Mouse (Mus musculus): Measurements from ENCODE around the gene Rps6ka5.

The Rps6ka5 gene

DNA sequence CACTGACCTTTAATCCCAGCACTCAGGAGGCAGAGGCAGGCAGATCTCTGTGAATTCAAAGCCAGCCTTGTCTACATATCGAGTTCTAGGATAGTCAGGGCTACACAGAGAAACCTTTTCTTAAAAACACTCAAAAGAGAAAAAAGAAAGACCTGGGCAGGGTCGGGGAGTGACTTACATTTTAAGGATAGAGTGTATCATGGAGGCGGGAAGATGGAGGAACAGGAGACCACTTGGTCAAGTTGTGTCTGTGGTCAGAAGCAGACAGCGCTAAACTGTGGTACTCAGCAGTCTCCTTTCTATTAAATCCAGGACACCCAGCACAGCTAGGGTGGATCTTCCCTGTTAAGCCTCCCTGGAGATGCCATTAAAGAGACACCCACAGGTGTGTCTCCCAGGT, at the start of gene Rps6ka5:
Gene Rps6ka5, minus strand, starts transcription at position 333 of the 400 bp plus-strand sequence.
- no peak for DNase-seq (ENCODE audit: low spot score in 2 of 2)

DNA sequence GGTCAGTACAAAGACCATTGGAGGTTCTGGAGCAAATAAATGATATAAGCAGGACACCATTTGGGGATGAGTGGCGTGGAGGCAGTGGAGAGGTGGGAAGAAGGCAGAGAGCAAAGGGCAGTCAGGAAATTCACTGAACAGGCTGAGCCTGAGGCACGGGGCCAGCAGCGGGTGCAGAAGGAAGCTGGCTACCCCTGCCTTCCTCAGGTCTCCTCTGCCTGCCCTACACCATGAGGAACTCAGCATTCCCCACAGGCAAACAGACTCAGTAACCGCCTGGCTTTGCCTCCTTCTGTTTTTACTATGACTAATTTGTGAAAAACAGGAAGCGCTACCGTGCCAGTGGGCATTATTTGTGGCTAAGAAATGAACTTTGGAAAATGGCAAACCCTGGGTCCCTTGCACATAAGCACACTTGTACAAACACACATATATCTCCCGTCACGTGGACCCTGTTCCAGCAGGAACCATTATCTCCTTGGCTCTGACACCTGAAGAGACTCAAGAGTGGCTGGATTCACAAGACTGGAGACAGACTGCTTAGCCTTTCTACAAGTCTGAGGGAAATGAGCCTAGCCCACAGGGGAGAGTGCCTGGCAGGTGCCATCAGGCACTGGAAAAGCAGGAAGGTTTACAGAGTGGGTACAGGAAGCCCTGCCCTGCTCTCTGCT, 49.3 kb upstream of the Rps6ka5 start:
- DNase-seq (ENCODE audit: low spot score in 2 of 2), result peak; percentile 7 to 20

- DNase-seq (ENCODE audit: low spot score in 2 of 2), result no peak
Observed at GRCm38 (mm10) chr12:100775291-100775690, 48.5 kb upstream of the Rps6ka5 start.

DNA sequence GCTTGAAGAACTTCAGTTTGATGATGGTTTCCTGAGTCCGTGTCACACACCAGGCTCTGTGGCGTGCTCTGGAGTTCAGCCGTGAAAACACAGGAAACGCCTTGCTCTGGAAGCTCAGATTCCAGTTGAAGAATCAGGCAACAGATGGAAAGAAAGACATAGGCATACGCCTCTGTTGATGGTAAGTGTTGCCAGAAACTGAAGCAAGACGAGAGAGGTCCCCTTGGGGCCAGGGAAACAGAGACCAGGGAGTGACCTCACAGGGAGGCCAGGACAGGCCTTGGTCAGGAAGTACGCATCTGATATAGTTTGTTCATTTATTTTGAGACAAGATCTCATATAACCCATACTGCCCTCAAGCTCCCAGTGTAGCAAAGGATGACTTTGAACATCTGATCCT, 48.0 kb upstream of the Rps6ka5 start:
- peak in 1 of 2 experiments; percentile 20 for DNase-seq (ENCODE audit: low spot score in 2 of 2)

GRCm38 (mm10) chr12:100772230-100772984, 45.6 kb upstream of the Rps6ka5 start:
- peak in 1 of 2 experiments; percentile 34 for DNase-seq (ENCODE audit: low spot score in 2 of 2)

DNA sequence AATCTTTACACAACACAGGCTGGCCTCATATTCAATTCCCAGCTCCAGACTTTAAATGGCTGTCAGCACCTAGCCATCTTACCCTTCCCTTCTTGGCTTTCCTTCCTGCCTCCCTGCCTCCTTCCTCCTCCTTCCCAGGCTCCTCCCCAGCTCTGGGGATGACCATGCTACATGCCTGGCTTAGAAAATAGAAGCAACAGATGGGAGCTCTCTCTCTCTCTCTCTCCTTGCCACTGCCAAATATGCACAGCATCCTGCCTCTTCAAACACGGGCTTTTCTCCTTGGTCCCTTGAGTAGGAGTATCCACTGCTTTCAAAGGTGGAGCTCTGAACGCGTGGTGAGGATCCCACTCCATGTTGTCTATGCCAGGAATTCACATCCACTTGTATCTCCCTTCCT, 44.0 kb upstream of the Rps6ka5 start:
- no peak for DNase-seq (ENCODE audit: low spot score in 2 of 2)

DNA sequence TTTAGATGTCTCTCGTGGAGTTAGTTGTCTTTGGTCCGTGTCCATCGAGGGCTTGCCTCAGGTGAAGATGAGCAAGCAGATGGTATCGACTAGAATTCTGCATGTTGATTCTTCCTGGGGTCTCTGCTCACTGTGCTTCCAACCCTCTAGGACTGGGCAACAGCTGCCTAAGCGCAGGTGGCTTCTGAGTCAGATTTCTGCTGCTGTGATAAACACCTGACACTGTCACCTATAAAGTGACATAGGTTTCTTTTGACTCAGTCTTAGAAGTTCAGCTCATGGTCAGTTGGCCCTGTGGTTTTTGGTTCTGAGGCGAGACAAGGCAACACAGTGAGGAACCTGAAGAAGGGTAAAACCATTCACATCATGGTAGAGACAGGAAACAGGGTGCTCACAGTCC, 43.1 kb upstream of the Rps6ka5 start:
- no peak for DNase-seq (ENCODE audit: low spot score in 2 of 2)

DNA sequence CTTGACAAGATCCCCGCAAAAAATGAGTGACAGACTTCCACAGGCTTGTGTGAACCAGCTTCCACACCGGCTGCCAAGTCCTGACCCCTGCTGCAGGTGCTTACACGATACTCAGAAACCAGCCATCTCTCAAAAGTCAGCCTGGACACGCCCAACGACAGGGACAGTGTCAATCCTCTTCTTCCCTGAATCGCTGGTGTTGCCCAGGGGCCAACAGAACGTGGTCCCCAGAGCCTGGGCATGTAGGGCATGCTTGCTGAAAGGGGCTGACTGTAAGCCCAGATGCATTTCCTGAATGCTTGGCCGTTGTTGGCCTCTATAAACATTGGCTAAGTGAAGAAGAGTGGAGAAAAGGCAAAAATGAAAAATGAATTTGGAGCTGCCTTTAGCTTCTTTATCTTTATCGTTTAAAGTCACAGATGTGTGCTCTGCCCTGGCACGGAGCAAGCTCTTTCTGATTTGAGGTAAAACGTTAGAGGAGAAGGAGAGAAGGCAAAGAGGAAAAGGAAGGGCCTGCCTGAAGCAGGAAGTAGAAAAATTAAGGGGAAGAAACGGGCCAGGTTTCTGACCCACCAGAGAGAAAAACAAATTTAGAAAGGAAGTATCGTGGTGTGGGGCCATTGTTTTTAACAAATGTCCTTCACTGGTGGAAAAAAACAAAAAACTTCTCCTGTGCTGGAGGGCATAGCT, 37.7 kb upstream of the Rps6ka5 start:
- DNase-seq (ENCODE audit: low spot score in 2 of 2), result no peak

DNA sequence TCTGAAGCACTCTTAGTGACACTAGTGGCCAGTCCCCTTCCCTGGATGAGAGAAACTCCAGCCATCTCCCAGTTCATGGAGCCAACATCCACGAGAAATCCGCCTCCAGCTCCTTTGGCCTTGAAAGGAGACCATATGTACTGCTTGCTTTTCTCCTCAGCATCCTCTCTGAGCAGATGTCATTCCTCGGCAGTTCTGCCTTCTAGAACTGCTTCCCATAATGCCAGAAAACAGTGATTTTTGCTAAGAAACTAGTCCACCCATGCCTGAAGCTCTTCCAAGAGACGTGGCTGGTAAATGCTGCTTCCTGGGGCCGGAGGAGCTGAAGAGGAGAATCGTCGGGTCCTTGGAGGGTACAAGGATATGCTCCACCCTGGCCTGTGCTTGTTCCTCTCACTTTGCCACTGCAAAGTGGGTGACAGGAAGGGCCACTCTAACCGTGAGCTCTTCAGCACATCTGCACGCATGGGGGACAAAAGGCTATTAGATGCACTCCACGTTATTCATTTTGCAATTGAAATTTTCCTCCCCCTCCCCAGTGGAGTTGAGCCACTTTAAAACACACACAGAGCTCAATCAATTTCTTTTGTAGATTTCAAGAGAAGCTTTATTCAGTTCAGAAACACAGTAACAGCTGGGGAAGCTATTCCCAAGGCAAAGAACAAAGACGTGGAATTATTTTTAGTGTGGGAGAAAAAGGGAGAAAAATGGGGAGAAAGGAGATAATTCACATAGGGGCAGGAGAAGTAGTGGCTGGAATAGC, 36.1 kb upstream of the Rps6ka5 start:
- DNase-seq (ENCODE audit: low spot score in 2 of 2), result no peak

DNA sequence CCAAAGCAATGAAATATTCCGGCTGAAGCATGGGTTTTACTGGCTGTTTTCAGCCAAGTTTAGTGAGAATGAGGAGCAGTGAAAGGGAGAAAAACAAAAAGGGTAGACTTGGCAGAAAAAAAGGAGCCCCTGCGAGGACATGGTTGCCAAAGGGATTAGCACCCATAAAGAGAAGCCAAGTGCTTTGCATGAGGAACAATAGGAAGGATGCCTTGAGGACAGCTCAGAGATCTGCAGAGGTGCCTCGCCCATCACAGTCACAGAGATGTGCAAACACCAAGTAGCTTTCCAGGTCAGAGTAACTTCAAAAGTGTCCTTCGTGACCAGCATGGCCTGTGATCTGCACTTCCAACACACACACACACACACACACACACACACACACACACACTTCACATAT, 30.6 kb upstream of the Rps6ka5 start:
- DNase-seq (ENCODE audit: low spot score in 2 of 2), result no peak

DNA sequence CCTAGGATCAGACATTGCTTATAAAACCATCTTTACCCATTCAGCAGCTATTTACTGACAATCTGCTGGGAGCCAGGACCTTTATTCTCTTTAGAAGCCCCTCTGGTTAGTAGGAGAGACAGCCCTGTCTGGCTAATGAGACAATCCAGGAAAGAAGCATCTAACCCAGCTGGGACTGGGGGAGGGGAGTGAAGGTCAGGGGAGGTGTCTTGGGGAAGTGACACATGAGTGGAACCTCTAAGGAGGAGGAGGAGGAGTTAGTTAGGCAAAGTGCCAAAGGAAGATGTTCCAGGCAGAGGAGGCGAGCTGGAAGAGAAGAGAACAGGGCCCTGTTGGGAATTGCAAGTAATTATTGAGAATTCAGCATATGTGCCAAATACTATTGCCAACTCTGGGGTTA, 26.9 kb upstream of the Rps6ka5 start:
- DNase-seq (ENCODE audit: low spot score in 2 of 2), result peak in 1 of 2 experiments; percentile 7

DNA sequence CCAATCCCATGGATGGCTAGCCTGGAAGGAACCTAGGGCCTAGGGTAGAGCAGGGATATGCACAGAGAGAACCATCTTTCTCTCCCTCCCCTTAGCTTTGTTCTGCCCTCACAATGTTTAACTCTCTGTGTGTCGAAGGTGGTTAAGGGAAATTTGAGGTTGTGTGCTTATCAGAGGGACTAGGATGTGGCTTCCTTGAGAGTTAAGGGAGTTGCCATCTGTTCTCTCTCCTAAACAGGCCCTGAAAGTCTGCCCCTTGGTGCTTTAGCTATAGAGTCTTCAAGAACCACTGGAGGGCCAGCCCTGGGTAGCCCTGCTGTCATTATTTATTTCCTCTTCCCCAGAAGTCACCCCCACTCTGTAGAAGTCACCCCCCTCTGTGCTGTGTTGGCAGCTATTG, 26.2 kb upstream of the Rps6ka5 start:
- DNase-seq (ENCODE audit: low spot score in 2 of 2), result no peak

GRCm38 (mm10) chr12:100742468-100742867, 15.7 kb upstream of the Rps6ka5 start:
- DNase-seq (ENCODE audit: low spot score in 2 of 2), result no peak

GRCm38 (mm10) chr12:100740313-100740712, 13.5 kb upstream of the Rps6ka5 start:
- DNase-seq (ENCODE audit: low spot score in 2 of 2), result no peak

DNA sequence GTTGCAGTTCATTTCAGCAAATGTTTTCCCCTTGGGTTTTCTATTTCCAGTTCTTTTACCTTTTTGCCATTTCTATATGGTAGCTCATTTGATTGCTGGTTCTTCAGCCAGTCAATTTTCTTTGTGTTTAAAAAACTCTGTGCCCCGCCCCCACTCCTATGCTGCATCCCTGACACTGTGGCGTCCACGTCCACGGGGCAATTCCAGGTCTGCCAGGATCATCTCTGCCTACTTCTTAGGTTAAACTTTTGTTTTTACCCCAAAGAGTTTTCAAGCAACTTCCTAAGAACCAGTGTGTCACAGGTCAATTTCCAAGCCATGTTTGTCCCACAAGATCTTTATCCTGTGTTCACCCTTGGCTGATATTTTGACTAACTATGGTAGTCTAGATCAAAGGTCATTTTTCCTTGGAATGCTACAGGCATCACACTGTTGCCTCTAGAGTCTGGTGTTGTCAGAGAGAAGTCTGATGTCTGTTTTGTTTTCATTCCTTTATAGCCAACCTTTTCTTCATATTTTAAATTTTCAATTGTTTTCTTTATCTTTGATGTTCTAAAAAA, 12.3 kb upstream of the Rps6ka5 start:
- DNase-seq (ENCODE audit: low spot score in 2 of 2), result no peak

- no peak for DNase-seq (ENCODE audit: low spot score in 2 of 2)
Observed at GRCm38 (mm10) chr12:100738498-100738897, 11.7 kb upstream of the Rps6ka5 start.

DNA sequence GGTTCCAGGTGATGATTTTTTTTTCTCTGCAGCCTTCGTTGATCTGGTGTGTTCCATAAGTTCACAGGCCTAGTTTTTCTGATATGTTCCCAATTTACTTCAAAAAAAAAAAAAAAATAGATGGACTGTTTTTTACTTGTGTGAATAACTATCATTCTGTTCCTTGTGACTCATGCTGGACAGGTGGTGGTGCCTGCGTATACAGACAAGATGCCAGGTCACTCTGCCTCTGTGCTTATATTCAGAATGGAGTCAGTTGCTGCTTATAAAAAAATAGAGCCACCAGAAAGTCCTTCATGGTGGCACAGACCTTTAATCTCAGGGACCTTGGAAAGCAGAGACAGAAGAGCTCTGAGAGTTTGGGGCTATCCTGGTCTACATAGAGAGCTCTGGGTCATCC, 8.8 kb upstream of the Rps6ka5 start:
- DNase-seq (ENCODE audit: low spot score in 2 of 2), result no peak

GRCm38 (mm10) chr12:100735156-100735555, 8.4 kb upstream of the Rps6ka5 start:
- no peak for DNase-seq (ENCODE audit: low spot score in 2 of 2)

DNA sequence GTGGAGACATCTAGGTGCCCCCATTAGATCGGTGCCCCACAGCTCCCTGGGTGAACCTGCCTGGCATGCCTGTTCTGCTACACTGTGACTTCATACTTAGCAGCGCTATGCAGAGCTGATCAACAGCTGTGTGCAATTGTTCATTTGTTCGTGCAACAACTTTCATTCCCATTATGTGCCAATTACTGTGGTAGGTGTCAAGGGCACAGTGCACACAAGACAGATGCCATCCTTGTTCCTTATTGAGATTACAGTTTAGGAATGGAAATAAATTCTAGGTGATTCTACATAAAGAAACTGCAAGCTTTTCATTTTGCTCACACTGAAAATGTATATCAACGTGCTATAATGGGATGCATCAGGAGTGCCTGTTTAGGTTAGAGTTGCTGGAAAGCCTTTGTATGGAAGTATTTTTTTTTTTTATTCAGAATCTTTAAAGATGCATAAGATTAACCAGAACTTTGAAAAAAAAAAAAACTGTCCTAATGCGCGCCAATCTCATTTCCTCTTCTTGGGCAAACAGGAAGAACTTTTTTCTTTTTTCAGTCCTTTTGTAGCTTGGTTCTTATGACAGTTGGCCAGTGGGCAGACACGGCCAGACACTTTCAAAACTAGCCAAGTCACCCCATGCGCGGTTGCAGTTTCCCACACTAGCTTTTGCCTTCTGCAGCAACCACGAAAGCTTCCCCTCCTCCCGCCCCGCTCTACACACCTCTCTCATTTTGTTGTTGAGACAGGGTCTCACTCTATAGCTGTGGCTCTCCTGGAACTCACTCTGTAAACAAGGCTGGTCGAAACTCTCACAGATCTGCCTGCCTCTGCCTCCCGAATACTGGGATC, 2.1 kb upstream of the Rps6ka5 start:
- DNase-seq (ENCODE audit: low spot score in 2 of 2), result no peak

DNA sequence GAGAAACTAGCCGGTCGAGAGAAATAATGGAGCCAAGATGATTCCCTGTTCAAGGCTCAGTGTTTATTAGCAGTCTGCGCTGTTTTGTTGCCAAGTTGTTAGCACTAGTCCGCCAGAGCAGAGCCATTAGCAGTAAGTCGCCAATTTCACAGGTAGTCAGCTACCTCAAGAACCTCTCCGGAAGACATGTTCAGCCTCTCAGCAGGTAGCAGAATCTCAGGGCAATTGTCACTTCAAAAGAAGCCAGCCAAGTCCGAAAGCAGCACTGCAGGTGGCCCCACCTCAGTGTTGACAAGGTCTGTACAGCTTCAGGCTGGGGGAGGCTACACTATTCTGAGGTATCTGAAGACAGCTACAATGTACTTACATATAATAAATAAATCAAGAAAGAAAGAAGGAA, 1.1 kb upstream of the Rps6ka5 start:
- no peak for DNase-seq (ENCODE audit: low spot score in 2 of 2)

DNA sequence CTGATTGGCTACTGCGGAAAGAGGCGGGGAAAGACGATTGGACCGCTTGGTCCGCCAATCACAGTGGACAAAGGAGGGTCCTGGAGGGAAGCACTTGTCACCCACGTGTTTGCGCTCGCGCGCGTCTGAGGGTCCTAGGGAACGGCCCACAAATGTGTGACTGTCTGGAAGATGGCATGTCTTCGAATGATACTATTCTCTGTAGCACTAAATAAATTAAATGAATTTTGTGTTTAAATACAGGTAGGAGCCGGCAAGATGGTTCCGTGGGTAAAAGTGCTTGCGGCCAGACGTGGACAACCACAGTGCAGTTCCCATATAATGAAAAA, 1.4 kb downstream of the Rps6ka5 start:
- no peak for DNase-seq (ENCODE audit: low spot score in 2 of 2)
